Mouse (Mus musculus) G1E (cell line): ENCODE data around the gene Stat5b. TPM values are rescaled to one million over a fixed set of nuclear protein-coding genes. Genes with fewer than 3 reads are reported as not detected.

Source experiments
- ATAC-seq: 2 replicates; pipeline ENCODE4 v1.8.0; 2016; ENCODE audit warnings: mild to moderate bottlenecking; ENCODE audit not compliant: insufficient number of reproducible peaks, poor library complexity, low FRiP score, severe bottlenecking; ENCODE audit errors: extremely low read depth
- DNase-seq: peaks from one replicate; pipeline ENCODE4 v3.0.0; 2012; ENCODE audit warnings: low spot score
- H3K27me3 ChIP-seq: 2 replicates; pipeline ENCODE4 v1.6.1; 2012; ENCODE audit warnings: mild to moderate bottlenecking, low read length, inconsistent platforms; ENCODE audit not compliant: insufficient read depth
- H3K36me3 ChIP-seq: replicated peaks from 2 replicates; pipeline ENCODE3; 2012; ENCODE audit warnings: mild to moderate bottlenecking, inconsistent platforms
- H3K4me1 ChIP-seq: 2 replicates; pipeline ENCODE4 v1.6.1; 2012; ENCODE audit warnings: low read depth, low read length, inconsistent platforms, mixed read lengths; ENCODE audit not compliant: insufficient read depth
- H3K4me3 ChIP-seq: 2 replicates; pipeline ENCODE4 v1.5.1; 2012; ENCODE audit warnings: low read depth, mild to moderate bottlenecking, inconsistent platforms, low read length, moderate library complexity, mixed read lengths
- H3K9me3 ChIP-seq: replicated peaks from 2 replicates; pipeline ENCODE4 v1.6.1; 2012; ENCODE audit warnings: inconsistent platforms
- CTCF ChIP-seq: IDR thresholded peaks from 2 replicates; pipeline ENCODE4 v1.5.1; 2012; ENCODE audit warnings: low read depth, low read length, inconsistent platforms, mixed read lengths
- GATA1 ChIP-seq: IDR thresholded peaks from 2 replicates; pipeline ENCODE4 v1.6.1; 2012; ENCODE audit warnings: borderline replicate concordance, low read length, inconsistent platforms, mixed read lengths
- GATA2 ChIP-seq: IDR thresholded peaks from 2 replicates; pipeline ENCODE4 v1.6.1; 2012; ENCODE audit warnings: low read depth, low read length, inconsistent platforms, borderline replicate concordance
- POLR2AphosphoS5 ChIP-seq: IDR thresholded peaks from 2 replicates; pipeline ENCODE4 v1.6.1; 2012; ENCODE audit warnings: low read depth, low read length, inconsistent platforms; ENCODE audit not compliant: insufficient replicate concordance
- TAL1 ChIP-seq: conservative IDR thresholded peaks from 2 replicates; pipeline ENCODE4 v1.6.1; 2012; ENCODE audit warnings: low read depth, low read length, inconsistent platforms, mixed read lengths
- polyA plus RNA-seq: library from polyadenylated mRNA; stranded (reverse); fragments of >175 nt; gene quantifications from 2 replicates; pipeline ENCODE4 v1.2.3, GENCODE M21; 2012
- total RNA-seq, 2 experiments: library from RNA; stranded (forward) in 1 of 2; stranded (reverse) in 1 of 2; fragments of 200-1000 nt in 1 of 2; fragments of >200 nt in 1 of 2; fragmentation: Nextera tagmentation in 1 of 2; gene quantifications; 2 replicates each; pipeline ENCODE4 v1.2.3; 2014 to 2017

The Stat5b gene
- total and polyA plus RNA-seq, 3 experiments = 55.9 to 93.0 (median 73.5) TPM

DNA sequence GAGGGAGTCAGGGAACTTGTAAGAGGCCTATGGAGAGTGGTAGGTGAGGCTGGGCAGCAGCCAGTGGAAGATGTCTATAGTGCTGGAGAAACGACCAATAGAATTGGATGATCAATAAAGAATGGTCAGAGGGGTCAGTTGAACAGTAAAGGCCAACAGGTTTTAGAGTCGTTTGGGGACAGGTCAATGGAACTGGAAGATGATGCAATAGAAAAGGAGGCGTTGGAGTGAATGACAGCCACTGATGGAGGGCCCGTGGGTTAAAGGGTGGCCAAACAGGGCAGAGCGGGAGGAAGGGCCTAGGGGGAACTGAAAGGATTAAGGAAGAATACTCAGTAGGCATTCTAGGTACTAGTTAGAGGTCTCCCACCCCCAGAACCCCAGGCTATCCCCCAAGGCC, 103.4 kb downstream of the Stat5b start:
- Histone ChIP-seq H3K4me3 (no peak overlapping the region), H3K36me3 (peaks cover 3% of the 10 kb centered on the region), H3K4me1 (peaks cover 26% of the 10 kb centered on the region), H3K9me3 (no peaks in the 10 kb centered on the region), H3K27me3 (peaks cover 39% of the 10 kb centered on the region)
- TF ChIP-seq CTCF (no peak), GATA2 (no peak), POLR2AphosphoS5 (no peak), TAL1 (no peak), GATA1 (no peak)
- ATAC-seq (no peak), DNase-seq (no peak)

- TF ChIP-seq POLR2AphosphoS5 (no peak), GATA1 (no peak), CTCF (no peak), GATA2 (no peak), TAL1 (no peak)
- Histone ChIP-seq H3K4me1 (peaks cover 26% of the 10 kb centered on the region), H3K36me3 (peaks cover 3% of the 10 kb centered on the region), H3K27me3 (peaks cover 36% of the 10 kb centered on the region), H3K9me3 (no peaks in the 10 kb centered on the region), H3K4me3 (no peak overlapping the region)
- DNase-seq (no peak), ATAC-seq (no peak)
These were observed 104.0 kb downstream of the Stat5b start for GRCm38 (mm10) chr11:100746546-100746945.

DNA sequence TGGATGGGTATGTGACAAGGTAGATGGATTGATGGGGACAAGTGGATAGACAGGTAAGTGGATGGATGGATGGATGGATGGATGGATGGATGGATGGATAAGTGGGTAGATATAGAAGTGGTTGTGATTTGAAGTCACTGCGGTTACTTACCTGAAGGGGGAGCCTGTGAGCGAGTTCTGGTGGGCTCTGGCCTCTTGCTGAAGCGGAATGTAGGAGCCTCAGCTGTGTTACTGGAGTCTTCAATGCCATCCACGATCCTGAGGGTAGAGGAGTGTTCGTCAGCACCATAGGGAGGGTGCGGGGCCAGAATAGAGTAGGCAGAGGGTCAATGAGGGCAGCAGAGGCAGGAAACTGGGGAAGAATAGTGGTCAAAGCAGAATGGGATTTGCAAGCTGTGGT, 105.4 kb downstream of the Stat5b start:
- Histone ChIP-seq H3K27me3 (peaks cover 30% of the 10 kb centered on the region), H3K4me1 (peaks cover 23% of the 10 kb centered on the region), H3K36me3 (peaks cover 5% of the 10 kb centered on the region), H3K4me3 (no peak overlapping the region), H3K9me3 (no peaks in the 10 kb centered on the region)
- TF ChIP-seq CTCF = peak; percentile 63
- TF ChIP-seq TAL1 = no peak
- ATAC-seq (no peak), DNase-seq (no peak)

GRCm38 (mm10) chr11:100741348-100741747, 109.2 kb downstream of the Stat5b start:
- TF ChIP-seq TAL1 (no peak), GATA1 (no peak), GATA2 (no peak), POLR2AphosphoS5 (no peak), CTCF (no peak)
- no peak for ATAC-seq
- no peak for DNase-seq
- Histone ChIP-seq H3K36me3 (peaks cover 2% of the 10 kb centered on the region), H3K9me3 (no peaks in the 10 kb centered on the region), H3K27me3 (peaks cover 9% of the 10 kb centered on the region; the same call in 1 of the 2 replicates), H3K4me3 (no peak overlapping the region), H3K4me1 (peaks cover 24% of the 10 kb centered on the region)

DNA sequence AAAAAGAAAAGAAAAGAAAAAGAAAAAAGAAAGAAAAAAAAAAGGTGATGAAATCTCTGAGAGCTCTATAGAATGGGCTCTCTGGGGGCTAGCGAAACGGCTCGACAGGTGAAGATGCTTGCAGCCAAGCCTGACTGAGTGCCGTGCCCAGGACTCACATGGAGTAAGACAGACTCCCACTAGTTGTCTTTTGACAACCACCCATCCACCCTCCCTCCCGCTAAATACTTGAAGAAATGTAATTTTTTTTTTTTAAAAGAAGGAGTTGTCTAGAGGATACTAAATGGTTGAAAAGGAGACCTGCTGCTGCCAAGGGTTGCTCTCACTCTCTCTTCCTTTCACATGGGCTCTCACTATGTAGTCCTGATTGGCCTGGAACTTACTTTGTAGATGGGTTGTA, 111.8 kb downstream of the Stat5b start:
- H3K27me3 ChIP-seq = no peaks in the 10 kb centered on the region
- H3K36me3 ChIP-seq = peaks cover 24% of the 10 kb centered on the region
- ATAC-seq (no peak), DNase-seq (no peak)
- H3K4me1 ChIP-seq = peaks cover 42% of the 10 kb centered on the region
- no peaks in the 10 kb centered on the region for H3K9me3 ChIP-seq
- peak overlapping the region; percentile 97; the same call in 1 of the 2 replicates for H3K4me3 ChIP-seq
- TF ChIP-seq POLR2AphosphoS5 (no peak), GATA1 (no peak), CTCF (no peak), GATA2 (no peak), TAL1 (no peak)

- no peaks in the 10 kb centered on the region for H3K27me3 ChIP-seq
- H3K4me3 ChIP-seq = peak within 1 kb of the TSS; percentile 97
- H3K9me3 ChIP-seq = no peaks in the 10 kb centered on the region
- H3K36me3 ChIP-seq = peaks cover 31% of the 10 kb centered on the region
- peaks cover 47% of the 10 kb centered on the region for H3K4me1 ChIP-seq
- ATAC-seq (peak; percentile 91), DNase-seq (peak; percentile 99)
- TF ChIP-seq GATA1 = no peak
- no peak for TF ChIP-seq POLR2AphosphoS5
- TF ChIP-seq CTCF = no peak
- TF ChIP-seq GATA2 = no peak
- TF ChIP-seq TAL1 = no peak
These were observed 112.4 kb downstream of the Stat5b start, which contains the start of gene Rab5c for GRCm38 (mm10) chr11:100738066-100738604. Rab5c (minus strand) TSS chr11:100738215.

- peaks cover 56% of the 10 kb centered on the region for H3K4me1 ChIP-seq
- ATAC-seq (peak; percentile 54), DNase-seq (peak; percentile 83)
- H3K27me3 ChIP-seq = no peaks in the 10 kb centered on the region
- H3K9me3 ChIP-seq = no peaks in the 10 kb centered on the region
- TF ChIP-seq TAL1 = peak; percentile 28; the same call in 1 of the 2 replicates
- TF ChIP-seq GATA1 = no peak
- peak overlapping the region; percentile 97 for H3K4me3 ChIP-seq
- peaks cover 40% of the 10 kb centered on the region for H3K36me3 ChIP-seq
These were observed 113.3 kb downstream of the Stat5b start for GRCm38 (mm10) chr11:100737105-100737733.
